Mouse (Mus musculus): Measurements from ENCODE around the gene Gcnt3. TPM values are rescaled to one million over a fixed set of nuclear protein-coding genes. Genes with fewer than 3 reads are reported as not detected.

Gene Gcnt3
- polyA plus RNA-seq, 1 experiment from 2014 or later = 0.67 TPM

- Histone ChIP-seq H3K27ac (no peak overlapping the region), H3K36me3 (no peaks in the 10 kb centered on the region), H3K4me2 (no peak overlapping the region), H3K4me1 (no peaks in the 10 kb centered on the region), H3K9me3 (no peaks in the 10 kb centered on the region), H3K27me3 (no peaks in the 10 kb centered on the region), H3K4me3 (no peak overlapping the region), H3K9ac (no peak overlapping the region)
- ATAC-seq (ENCODE audit: insufficient number of reproducible peaks, low FRiP score, low TSS enrichment, low read depth) = no peak
- WGBS = 93% methylated on average over 3 of the region's 3 CpGs
Measured at GRCm38 (mm10) chr9:70067497-70067896, 29.6 kb upstream of the Gcnt3 start.

- Histone ChIP-seq H3K27me3 (no peaks in the 10 kb centered on the region), H3K36me3 (no peaks in the 10 kb centered on the region), H3K9ac (no peak overlapping the region), H3K4me2 (no peak overlapping the region), H3K9me3 (no peaks in the 10 kb centered on the region), H3K4me1 (no peaks in the 10 kb centered on the region), H3K27ac (no peak overlapping the region), H3K4me3 (no peak overlapping the region)
- WGBS = 79% methylated on average over 3 of the region's 3 CpGs
- no peak for ATAC-seq (ENCODE audit: insufficient number of reproducible peaks, low FRiP score, low TSS enrichment, low read depth)
Measured at GRCm38 (mm10) chr9:70062012-70062411, 24.1 kb upstream of the Gcnt3 start.

- Histone ChIP-seq H3K36me3 (no peaks in the 10 kb centered on the region), H3K4me3 (no peak overlapping the region), H3K27me3 (no peaks in the 10 kb centered on the region), H3K9me3 (no peaks in the 10 kb centered on the region), H3K4me1 (peaks cover 17% of the 10 kb centered on the region), H3K9ac (no peak overlapping the region), H3K4me2 (no peak overlapping the region), H3K27ac (no peak overlapping the region)
- WGBS = 36% methylated on average over 3 of the region's 3 CpGs
- no peak for ATAC-seq (ENCODE audit: insufficient number of reproducible peaks, low FRiP score, low TSS enrichment, low read depth)
Measured at GRCm38 (mm10) chr9:70053411-70053810, 15.5 kb upstream of the Gcnt3 start.

GRCm38 (mm10) chr9:70052730-70053129 lies 14.8 kb upstream of the Gcnt3 start:
- ATAC-seq (ENCODE audit: insufficient number of reproducible peaks, low FRiP score, low TSS enrichment, low read depth) = no peak
- Histone ChIP-seq H3K9ac (no peak overlapping the region), H3K9me3 (no peaks in the 10 kb centered on the region), H3K27ac (no peak overlapping the region), H3K4me1 (peaks cover 22% of the 10 kb centered on the region), H3K27me3 (no peaks in the 10 kb centered on the region), H3K4me2 (no peak overlapping the region), H3K36me3 (no peaks in the 10 kb centered on the region), H3K4me3 (no peak overlapping the region)
- WGBS = 69% methylated on average over 3 of the region's 3 CpGs

- no peak for ATAC-seq (ENCODE audit: insufficient number of reproducible peaks, low FRiP score, low TSS enrichment, low read depth)
- Histone ChIP-seq H3K4me1 (peaks cover 25% of the 10 kb centered on the region), H3K27me3 (no peaks in the 10 kb centered on the region), H3K27ac (no peak overlapping the region; the same call in 1 of the 2 replicates), H3K4me3 (no peak overlapping the region), H3K36me3 (no peaks in the 10 kb centered on the region), H3K9me3 (no peaks in the 10 kb centered on the region), H3K9ac (no peak overlapping the region), H3K4me2 (no peak overlapping the region)
- 25% methylated on average over 8 of the region's 8 CpGs for WGBS
Measured at GRCm38 (mm10) chr9:70049839-70050238, 12.0 kb upstream of the Gcnt3 start.

- Histone ChIP-seq H3K4me1 (peaks cover 25% of the 10 kb centered on the region), H3K4me2 (no peak overlapping the region), H3K36me3 (no peaks in the 10 kb centered on the region), H3K9ac (no peak overlapping the region), H3K27ac (peak overlapping the region; percentile 80), H3K9me3 (no peaks in the 10 kb centered on the region), H3K4me3 (no peak overlapping the region), H3K27me3 (no peaks in the 10 kb centered on the region)
- 23% methylated on average over 3 of the region's 3 CpGs for WGBS
- peak; percentile 48; the same call in 1 of the 2 replicates for ATAC-seq (ENCODE audit: insufficient number of reproducible peaks, low FRiP score, low TSS enrichment, low read depth)
Measured at GRCm38 (mm10) chr9:70049416-70049783, 11.5 kb upstream of the Gcnt3 start.

- ATAC-seq (ENCODE audit: insufficient number of reproducible peaks, low FRiP score, low TSS enrichment, low read depth) = peak; percentile 80; the same call in 1 of the 2 replicates
- Histone ChIP-seq H3K4me1 (peaks cover 25% of the 10 kb centered on the region), H3K4me3 (no peak overlapping the region)
Measured at GRCm38 (mm10) chr9:70048751-70049415, 11.0 kb upstream of the Gcnt3 start.

GRCm38 (mm10) chr9:70048280-70048679 lies 10.4 kb upstream of the Gcnt3 start:
- 0 out of 2 replicates have a peak overlapping the region, but pooled peaks have one; percentile 80 for H3K27ac ChIP-seq
- no peak for ATAC-seq (ENCODE audit: insufficient number of reproducible peaks, low FRiP score, low TSS enrichment, low read depth)

More at GRCm38 (mm10) chr9:70048751-70049415, 11.0 kb upstream of the Gcnt3 start:
- H3K9ac ChIP-seq = no peak overlapping the region
- peak overlapping the region; percentile 80 for H3K27ac ChIP-seq
- no peaks in the 10 kb centered on the region for H3K36me3 ChIP-seq
- no peak overlapping the region for H3K4me2 ChIP-seq
- WGBS = 47% methylated on average over 6 of the region's 6 CpGs
- no peaks in the 10 kb centered on the region for H3K9me3 ChIP-seq
- H3K27me3 ChIP-seq = no peaks in the 10 kb centered on the region

GRCm38 (mm10) chr9:70047839-70048238 lies 10.0 kb upstream of the Gcnt3 start:
- H3K9ac ChIP-seq = no peak overlapping the region
- WGBS = 37% methylated on average over 3 of the region's 3 CpGs
- no peak overlapping the region for H3K4me3 ChIP-seq
- H3K9me3 ChIP-seq = no peaks in the 10 kb centered on the region
- no peak for ATAC-seq (ENCODE audit: insufficient number of reproducible peaks, low FRiP score, low TSS enrichment, low read depth)
- peaks cover 25% of the 10 kb centered on the region for H3K4me1 ChIP-seq
- no peaks in the 10 kb centered on the region for H3K27me3 ChIP-seq
- H3K4me2 ChIP-seq = no peak overlapping the region
- no peak overlapping the region for H3K27ac ChIP-seq
- no peaks in the 10 kb centered on the region for H3K36me3 ChIP-seq

More at GRCm38 (mm10) chr9:70048280-70048679, 10.4 kb upstream of the Gcnt3 start:
- Histone ChIP-seq H3K4me3 (no peak overlapping the region), H3K36me3 (no peaks in the 10 kb centered on the region), H3K4me1 (peaks cover 25% of the 10 kb centered on the region), H3K9me3 (no peaks in the 10 kb centered on the region), H3K4me2 (no peak overlapping the region), H3K27me3 (no peaks in the 10 kb centered on the region), H3K9ac (no peak overlapping the region)
- WGBS = 30% methylated on average over 5 of the region's 5 CpGs

GRCm38 (mm10) chr9:70046255-70046654 lies 8.4 kb upstream of the Gcnt3 start:
- Histone ChIP-seq H3K36me3 (no peaks in the 10 kb centered on the region), H3K27ac (no peak overlapping the region), H3K9ac (no peak overlapping the region), H3K4me3 (no peak overlapping the region), H3K4me2 (no peak overlapping the region), H3K4me1 (peaks cover 25% of the 10 kb centered on the region), H3K27me3 (no peaks in the 10 kb centered on the region), H3K9me3 (no peaks in the 10 kb centered on the region)
- 88% methylated on average over 6 of the region's 6 CpGs for WGBS
- ATAC-seq (ENCODE audit: insufficient number of reproducible peaks, low FRiP score, low TSS enrichment, low read depth) = no peak

- Histone ChIP-seq H3K4me3 (no peak overlapping the region), H3K27me3 (no peaks in the 10 kb centered on the region), H3K4me1 (peaks cover 23% of the 10 kb centered on the region), H3K9ac (no peak overlapping the region), H3K27ac (no peak overlapping the region), H3K9me3 (no peaks in the 10 kb centered on the region), H3K36me3 (no peaks in the 10 kb centered on the region), H3K4me2 (no peak overlapping the region)
- WGBS = 53% methylated on average over 2 of the region's 2 CpGs
- ATAC-seq (ENCODE audit: insufficient number of reproducible peaks, low FRiP score, low TSS enrichment, low read depth) = no peak
Measured at GRCm38 (mm10) chr9:70044865-70045264, 7.0 kb upstream of the Gcnt3 start.

GRCm38 (mm10) chr9:70042935-70043334 lies 5.0 kb upstream of the Gcnt3 start:
- WGBS = 50% methylated on average over 1 of the region's 1 CpGs
- no peak for ATAC-seq (ENCODE audit: insufficient number of reproducible peaks, low FRiP score, low TSS enrichment, low read depth)
- Histone ChIP-seq H3K4me3 (no peak overlapping the region), H3K27me3 (no peaks in the 10 kb centered on the region), H3K9ac (no peak overlapping the region), H3K4me2 (no peak overlapping the region), H3K4me1 (peaks cover 5% of the 10 kb centered on the region; the same call in 1 of the 2 replicates), H3K27ac (no peak overlapping the region), H3K9me3 (no peaks in the 10 kb centered on the region), H3K36me3 (no peaks in the 10 kb centered on the region)

Measured in limb, embryonic 15.5 days (tissue).